Mouse (Mus musculus) limb, embryonic 13.5 days (tissue): ENCODE measurements around the gene Ano8. TPM values are rescaled to one million over a fixed set of nuclear protein-coding genes. Genes with fewer than 3 reads are reported as not detected.
A peak's percentile ranks its signal among the peaks of the same experiment; 100 is the strongest.
"Not testable (repeated sequence)": the region's sequence is repeated elsewhere in the genome, so short reads cannot be mapped to it uniquely, and the experiment has no call there.

Experiments
- ATAC-seq: fragments of 200-750 bp; cut with Nextera tagmentation; 2 replicates; pipeline ENCODE4 v1.8.0; 2017; ENCODE audit warnings: low read depth, moderate number of reproducible peaks, moderate TSS enrichment; ENCODE audit not compliant: low FRiP score
- H3K27ac ChIP-seq: fragments of 300-500 bp; sonication (generic); 2 replicates; pipeline ENCODE4 v1.5.1; 2015; ENCODE audit warnings: inconsistent platforms, mild to moderate bottlenecking, moderate library complexity
- H3K27me3 ChIP-seq: fragments of 300-500 bp; sonication (generic); 2 replicates; pipeline ENCODE4 v1.6.1; 2015; ENCODE audit warnings: mild to moderate bottlenecking, inconsistent platforms
- H3K36me3 ChIP-seq: fragments of 300-500 bp; sonication (generic); 2 replicates; pipeline ENCODE4 v1.6.1; 2015; ENCODE audit warnings: inconsistent platforms, mild to moderate bottlenecking, moderate library complexity
- H3K4me1 ChIP-seq: fragments of 300-500 bp; sonication (generic); 2 replicates; pipeline ENCODE4 v1.6.1; 2015; ENCODE audit warnings: inconsistent platforms
- H3K4me2 ChIP-seq: fragments of 300-500 bp; sonication (generic); replicated peaks from 2 replicates; pipeline ENCODE4 v1.6.1; 2015; ENCODE audit warnings: inconsistent platforms, mild to moderate bottlenecking, moderate library complexity
- H3K4me3 ChIP-seq: fragments of 300-500 bp; sonication (generic); 2 replicates; pipeline ENCODE4 v1.5.1; 2015; ENCODE audit warnings: moderate library complexity, mild to moderate bottlenecking, inconsistent platforms
- H3K9ac ChIP-seq: fragments of 300-500 bp; sonication (generic); 2 replicates; pipeline ENCODE4 v1.6.1; 2015; ENCODE audit warnings: mild to moderate bottlenecking, inconsistent platforms
- H3K9me3 ChIP-seq: fragments of 300-500 bp; sonication (generic); 2 replicates; pipeline ENCODE4 v1.6.1; 2016; ENCODE audit warnings: inconsistent platforms
- WGBS: fragments of 180-500 bp; shearing (Covaris S2); methylation state at CpG from one replicate; pipeline ENCODE4 v1.1.7; 2015; 5-methylcytosine and 5-hydroxymethylcytosine counted together
- polyA plus RNA-seq: library from polyadenylated mRNA; unstranded; fragments of >200 nt; fragmentation: Nextera tagmentation; extraction: Ambion mirVana; gene quantifications from 2 replicates; pipeline ENCODE4 v1.2.1, GENCODE M21; 2015

The Ano8 gene
- polyA plus RNA-seq, 1 experiment from 2014 or later = 1.5 TPM

DNA sequence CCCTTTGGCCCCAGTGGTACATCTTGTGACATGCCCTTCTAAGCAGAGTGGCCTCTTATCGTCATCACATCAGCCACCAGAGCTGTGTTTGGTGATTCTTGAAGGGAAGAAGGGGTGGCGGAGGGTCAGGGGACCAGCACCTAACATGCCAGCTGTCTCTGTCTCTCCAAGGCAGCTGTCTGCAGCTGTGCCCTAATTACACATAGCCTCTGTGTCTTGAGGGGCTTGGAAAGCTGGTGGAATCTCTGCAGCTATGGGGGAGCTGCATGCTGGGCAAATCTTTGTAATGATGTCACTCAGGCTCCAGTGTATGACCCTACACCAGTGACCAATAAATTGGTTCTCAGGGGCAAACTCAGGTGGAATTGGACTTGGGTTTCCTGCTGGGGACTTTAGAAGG, 33.1 kb downstream of the Ano8 start:
- Histone ChIP-seq H3K4me1 (0 out of 2 replicates have a peak, but pooled peaks cover 5% of the 10 kb centered on the region), H3K4me3 (no peak overlapping the region), H3K4me2 (no peak overlapping the region), H3K27ac (no peak overlapping the region), H3K9me3 (no peaks in the 10 kb centered on the region), H3K36me3 (peaks cover 15% of the 10 kb centered on the region), H3K9ac (no peak overlapping the region), H3K27me3 (no peaks in the 10 kb centered on the region)
- WGBS = 85% methylated on average over 2 of the region's 2 CpGs
- 0 out of 2 replicates have a peak, but pooled peaks have one; percentile 58 for ATAC-seq

DNA sequence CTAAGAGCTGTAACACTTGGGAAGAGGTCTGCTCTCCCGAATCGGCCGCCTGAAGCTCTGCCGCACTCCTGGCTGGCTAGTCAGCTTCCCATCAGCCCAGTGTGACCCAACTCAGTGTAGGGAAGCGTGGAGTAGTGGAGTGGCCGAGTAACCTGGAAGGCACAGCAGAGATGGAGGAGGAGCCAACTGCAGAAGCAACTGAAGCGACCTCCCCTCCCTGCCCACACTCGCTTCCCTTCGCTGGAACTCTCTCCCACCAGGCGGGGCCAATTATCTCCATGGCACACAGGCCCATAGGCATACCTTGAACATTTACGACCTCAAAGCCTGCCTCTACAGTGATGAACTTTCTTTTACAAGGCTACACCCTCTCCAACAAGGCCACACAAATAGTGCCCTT, 34.0 kb downstream of the Ano8 start:
- WGBS = 31% methylated on average over 11 of the region's 11 CpGs
- no peak overlapping the region for H3K9ac ChIP-seq
- 0 out of 2 replicates have a peak, but pooled peaks cover 5% of the 10 kb centered on the region for H3K4me1 ChIP-seq

DNA sequence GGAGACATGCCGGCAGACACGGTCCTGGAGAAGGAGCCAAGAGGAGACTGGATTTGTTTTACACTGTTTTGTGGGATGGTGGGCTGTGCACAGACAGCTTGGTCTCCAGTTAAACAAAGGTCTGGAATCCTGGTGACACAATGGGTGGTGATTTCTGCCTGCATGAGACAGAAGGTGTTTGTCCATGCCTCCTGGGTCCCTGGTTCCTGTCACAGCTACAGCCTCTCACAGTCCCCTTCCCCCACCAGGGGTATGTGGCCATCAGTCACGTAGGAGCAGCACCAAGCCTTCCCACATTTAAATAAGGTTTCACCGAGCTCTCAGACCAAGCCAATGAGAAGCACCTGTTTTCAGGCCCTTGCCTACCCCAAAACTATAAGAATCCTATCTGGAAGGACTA, 34.4 kb downstream of the Ano8 start:
- Histone ChIP-seq H3K4me3 (no peak overlapping the region), H3K27ac (no peak overlapping the region), H3K4me2 (no peak overlapping the region), H3K27me3 (no peaks in the 10 kb centered on the region), H3K9ac (no peak overlapping the region), H3K4me1 (0 out of 2 replicates have a peak, but pooled peaks cover 5% of the 10 kb centered on the region), H3K36me3 (peaks cover 2% of the 10 kb centered on the region; the same call in 1 of the 2 replicates), H3K9me3 (no peaks in the 10 kb centered on the region)
- no peak for ATAC-seq
- 58% methylated on average over 4 of the region's 4 CpGs for WGBS

More for the DNA sequence above, 34.0 kb downstream of the Ano8 start:
- no peak overlapping the region for H3K27ac ChIP-seq
- H3K4me3 ChIP-seq = no peak overlapping the region
- ATAC-seq = no peak
- no peak overlapping the region for H3K4me2 ChIP-seq
- H3K9me3 ChIP-seq = no peaks in the 10 kb centered on the region
- H3K27me3 ChIP-seq = no peaks in the 10 kb centered on the region
- H3K36me3 ChIP-seq = peaks cover 7% of the 10 kb centered on the region

DNA sequence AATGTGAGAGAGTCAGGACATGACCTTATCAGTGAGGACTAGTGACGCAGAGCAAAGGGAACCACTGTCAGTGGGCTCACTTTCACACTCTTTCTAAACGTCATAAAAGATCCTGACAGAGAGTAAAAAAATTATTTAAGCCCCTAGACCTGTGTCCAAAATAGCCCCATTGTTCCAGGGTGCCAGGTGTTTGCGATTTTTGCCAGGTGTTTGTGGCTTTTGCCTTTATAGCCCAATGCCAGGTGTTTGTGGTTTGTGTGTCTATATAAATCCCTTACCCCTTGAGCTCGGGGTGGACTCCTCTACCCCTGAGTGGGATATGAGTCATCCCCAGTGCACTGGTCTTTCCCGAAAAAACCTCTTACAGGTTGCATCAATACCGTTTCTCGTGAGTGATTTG, 40.7 kb downstream of the Ano8 start:
- Histone ChIP-seq H3K27me3 (peaks cover 5% of the 10 kb centered on the region), H3K9ac (no peak overlapping the region), H3K9me3 (no peaks in the 10 kb centered on the region), H3K4me3 (no peak overlapping the region), H3K4me1 (peaks cover 4% of the 10 kb centered on the region; the same call in 1 of the 2 replicates), H3K36me3 (no peaks in the 10 kb centered on the region), H3K4me2 (no peak overlapping the region), H3K27ac (no peak overlapping the region)
- WGBS = 59% methylated on average over 7 of the region's 7 CpGs
- no peak for ATAC-seq

DNA sequence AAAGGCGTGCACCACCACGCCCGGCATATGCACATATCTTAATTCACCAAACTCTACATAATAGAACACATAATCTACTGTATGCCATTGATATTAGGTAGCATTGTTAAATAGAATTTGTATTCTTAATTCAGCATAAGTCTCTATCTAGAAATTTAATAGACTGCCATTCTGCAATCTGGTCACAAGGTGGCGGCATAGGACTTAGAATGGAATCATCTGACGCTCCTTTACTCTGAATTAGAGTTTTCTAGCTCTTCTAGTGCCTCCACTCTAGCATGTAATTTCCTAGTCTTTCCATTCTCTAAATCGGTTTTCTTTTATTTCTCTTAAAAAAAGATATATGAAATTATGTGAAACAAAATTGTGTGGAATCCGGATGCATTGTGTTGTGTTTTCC, 44.4 kb downstream of the Ano8 start:
- H3K9ac ChIP-seq = no peak overlapping the region
- no peak overlapping the region for H3K27ac ChIP-seq
- 1% methylated on average over 7 of the region's 7 CpGs for WGBS
- H3K4me2 ChIP-seq = no peak overlapping the region
- H3K36me3 ChIP-seq = no peaks in the 10 kb centered on the region
- peak; percentile 57; the same call in 1 of the 2 replicates for ATAC-seq
- peaks cover 12% of the 10 kb centered on the region for H3K27me3 ChIP-seq
- H3K9me3 ChIP-seq = no peaks in the 10 kb centered on the region
- no peak overlapping the region for H3K4me3 ChIP-seq
- H3K4me1 ChIP-seq = peaks cover 4% of the 10 kb centered on the region; the same call in 1 of the 2 replicates

DNA sequence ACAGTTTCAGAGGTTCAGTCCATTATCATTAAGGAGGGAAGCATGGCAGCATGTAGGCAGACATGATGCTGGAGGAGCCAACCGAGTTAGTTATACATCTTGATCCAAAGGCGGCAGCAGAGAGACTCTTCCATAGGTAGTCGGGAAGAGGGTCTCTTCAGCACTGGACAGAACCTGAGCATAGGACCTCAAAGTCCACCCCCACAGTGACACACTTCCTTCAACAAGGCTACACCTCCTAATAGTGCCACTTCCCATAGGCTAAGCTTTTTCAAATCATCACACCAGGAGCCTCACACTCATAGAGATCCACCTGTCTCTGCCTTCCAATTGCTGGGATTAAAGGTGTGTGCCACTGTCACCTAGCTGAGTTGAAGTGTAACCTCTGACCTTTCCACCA, 48.7 kb downstream of the Ano8 start:
- peaks cover 10% of the 10 kb centered on the region for H3K27me3 ChIP-seq
- no peak for ATAC-seq
- H3K9me3 ChIP-seq = peaks cover 3% of the 10 kb centered on the region; the same call in 1 of the 2 replicates

DNA sequence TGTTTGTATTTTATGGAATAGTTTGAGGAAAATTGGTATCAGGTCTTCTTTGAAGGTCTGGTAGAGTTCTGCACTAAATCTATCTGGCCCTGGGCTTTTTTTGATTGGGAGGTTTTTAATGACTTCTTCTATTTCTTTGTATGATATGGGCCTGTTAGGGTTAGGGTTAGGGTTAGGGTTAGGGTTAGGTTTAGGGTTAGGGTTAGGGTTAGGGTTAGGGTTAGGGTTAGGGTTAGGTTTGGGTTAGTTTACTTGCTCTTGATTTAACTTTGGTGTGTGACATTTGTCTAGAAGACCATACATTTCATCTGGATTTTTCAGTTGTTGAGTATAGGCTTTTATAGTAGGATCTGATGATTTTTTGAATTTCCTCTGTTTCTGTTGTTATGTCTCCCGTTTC, 52.8 kb downstream of the Ano8 start:
- not testable (repeated sequence) for H3K27ac ChIP-seq, ATAC-seq, H3K4me2 ChIP-seq, H3K4me1 ChIP-seq, H3K36me3 ChIP-seq, H3K9ac ChIP-seq, H3K27me3 ChIP-seq, H3K9me3 ChIP-seq, H3K4me3 ChIP-seq
- WGBS = 84% methylated on average over 1 of the region's 1 CpGs

More for the DNA sequence above, 48.7 kb downstream of the Ano8 start:
- no peak overlapping the region for H3K4me2 ChIP-seq
- no peak overlapping the region for H3K4me3 ChIP-seq
- 58% methylated on average over 3 of the region's 3 CpGs for WGBS
- no peaks in the 10 kb centered on the region for H3K36me3 ChIP-seq
- peaks cover 3% of the 10 kb centered on the region; the same call in 1 of the 2 replicates for H3K4me1 ChIP-seq
- H3K27ac ChIP-seq = no peak overlapping the region
- no peak overlapping the region for H3K9ac ChIP-seq

Other genes with a start within 250 kb of the Ano8 start
- gene Myo9b, start 213.2 kb downstream of the Ano8 start, polyA plus RNA-seq = 24.9 and 27.2 TPM in 2 replicates
- gene Haus8, start 213.0 kb downstream of the Ano8 start, polyA plus RNA-seq = 58.2 and 58.3 TPM in 2 replicates
- gene Use1, start 119.1 kb downstream of the Ano8 start, polyA plus RNA-seq = 108 and 110 TPM in 2 replicates
- gene Ocel1, start 114.7 kb downstream of the Ano8 start, polyA plus RNA-seq = 3.1 and 4.1 TPM in 2 replicates
- 38.2 and 43.7 TPM in 2 replicates for gene Nr2f6, start 104.0 kb downstream of the Ano8 start, polyA plus RNA-seq
- 8.1 and 8.2 TPM in 2 replicates for gene Ushbp1, start 90.2 kb downstream of the Ano8 start, polyA plus RNA-seq
- 93.1 and 99.7 TPM in 2 replicates for gene Babam1, start 89.1 kb downstream of the Ano8 start, polyA plus RNA-seq
- 40.7 and 41.9 TPM in 2 replicates for gene Ankle1, start 80.0 kb downstream of the Ano8 start, polyA plus RNA-seq
- gene Abhd8, start 22.3 kb downstream of the Ano8 start, polyA plus RNA-seq = 75.2 and 75.7 TPM in 2 replicates
- 151 and 152 TPM in 2 replicates for gene Mrpl34, start 21.0 kb downstream of the Ano8 start, polyA plus RNA-seq
- gene Dda1, start 16.8 kb downstream of the Ano8 start, polyA plus RNA-seq = 98.8 and 105 TPM in 2 replicates
- gene Gtpbp3, start 2.1 kb upstream of the Ano8 start, polyA plus RNA-seq = 23.6 and 25.0 TPM in 2 replicates
- 58.5 and 59.4 TPM in 2 replicates for gene Plvap, start 25.8 kb upstream of the Ano8 start, polyA plus RNA-seq
- 0.41 and 0.78 TPM in 2 replicates for gene Ccdc194, start 39.7 kb upstream of the Ano8 start, polyA plus RNA-seq
- 21.0 and 22.3 TPM in 2 replicates for gene Bst2, start 51.5 kb upstream of the Ano8 start, polyA plus RNA-seq
- gene Mvb12a, start 57.0 kb upstream of the Ano8 start, polyA plus RNA-seq = 80.7 and 83.6 TPM in 2 replicates
- gene Tmem221, start 72.9 kb upstream of the Ano8 start, polyA plus RNA-seq = 0.27 and 0.64 TPM in 2 replicates
- gene Nxnl1, start 80.6 kb upstream of the Ano8 start, polyA plus RNA-seq = not detected in 2 replicates
- gene Slc27a1, start 82.9 kb upstream of the Ano8 start, polyA plus RNA-seq = 52.2 and 52.3 TPM in 2 replicates
- gene Pgls, start 106.2 kb upstream of the Ano8 start, polyA plus RNA-seq = 210 and 212 TPM in 2 replicates
- gene Fam129c, start 111.7 kb upstream of the Ano8 start, polyA plus RNA-seq = 4.0 and 5.7 TPM in 2 replicates
- gene Colgalt1, start 125.0 kb upstream of the Ano8 start, polyA plus RNA-seq = 85.6 and 87.6 TPM in 2 replicates
- gene Unc13a, start 185.8 kb upstream of the Ano8 start, polyA plus RNA-seq = 0.75 and 0.77 TPM in 2 replicates
- gene Jak3, start 190.3 kb upstream of the Ano8 start, polyA plus RNA-seq = 3.4 and 4.2 TPM in 2 replicates
- gene Insl3, start 203.3 kb upstream of the Ano8 start, polyA plus RNA-seq = 0.48 and 0.55 TPM in 2 replicates
- gene B3gnt3, start 215.8 kb upstream of the Ano8 start, polyA plus RNA-seq = 0.77 and 0.92 TPM in 2 replicates
- gene Fcho1, start 239.8 kb upstream of the Ano8 start, polyA plus RNA-seq = 4.0 and 4.8 TPM in 2 replicates